Mouse (Mus musculus) lung, postnatal 0 days (tissue): ENCODE results near the gene Ankrd13b. TPM values are rescaled to one million over a fixed set of nuclear protein-coding genes. Genes with fewer than 3 reads are reported as not detected.

ENCODE experiments used
- ATAC-seq: fragments of 200-750 bp; cut with Nextera tagmentation; 2 replicates; pipeline ENCODE4 v1.8.0; 2017; ENCODE audit warnings: moderate library complexity
- DNase-seq: peaks from one replicate; pipeline ENCODE4 v3.0.0-alpha.2; 2016; ENCODE audit warnings: low spot score
- H3K27ac ChIP-seq: fragments of 300-500 bp; sonication (generic); 2 replicates; pipeline ENCODE4 v1.5.1; 2014; ENCODE audit warnings: antibody characterized with exemption, mild to moderate bottlenecking, low read length, mixed read lengths
- H3K27me3 ChIP-seq: fragments of 300-500 bp; sonication (generic); replicated peaks from 2 replicates; pipeline ENCODE4 v1.6.1; 2014; ENCODE audit warnings: low read length, mixed read lengths; ENCODE audit not compliant: insufficient read depth
- H3K36me3 ChIP-seq: fragments of 300-500 bp; sonication (generic); 2 replicates; pipeline ENCODE4 v1.6.1; 2014; ENCODE audit warnings: low read length, mixed read lengths; ENCODE audit not compliant: insufficient read depth
- H3K4me1 ChIP-seq: fragments of 300-500 bp; sonication (generic); 2 replicates; pipeline ENCODE4 v1.6.1; 2014; ENCODE audit warnings: antibody characterized with exemption, low read depth, low read length, mixed read lengths; ENCODE audit not compliant: insufficient read depth
- H3K4me2 ChIP-seq: fragments of 300-500 bp; sonication (generic); replicated peaks from 2 replicates; pipeline ENCODE4 v1.6.1; 2014; ENCODE audit warnings: low read depth, mild to moderate bottlenecking, low read length, moderate library complexity, mixed read lengths
- H3K4me3 ChIP-seq: fragments of 300-500 bp; sonication (generic); 2 replicates; pipeline ENCODE4 v1.5.1; 2014; ENCODE audit warnings: low read depth, low read length
- H3K9ac ChIP-seq: fragments of 300-500 bp; sonication (generic); replicated peaks from 2 replicates; pipeline ENCODE4 v1.6.1; 2014; ENCODE audit warnings: low read depth, mild to moderate bottlenecking
- H3K9me3 ChIP-seq: fragments of 300-500 bp; sonication (generic); 2 replicates; pipeline ENCODE4 v1.6.1; 2016; ENCODE audit warnings: low read length, mixed read lengths
- CTCF ChIP-seq: IDR thresholded peaks from 2 replicates; pipeline ENCODE4 v1.5.1; 2016; ENCODE audit warnings: antibody characterized with exemption, mild to moderate bottlenecking
- EP300 ChIP-seq: IDR thresholded peaks from 2 replicates; pipeline ENCODE4 v1.6.1; 2016; ENCODE audit warnings: antibody characterized with exemption, mild to moderate bottlenecking, control low read depth
- WGBS: fragments of 180-500 bp; shearing (Covaris S2); extraction: QIAGEN DNeasy Blood & Tissue Kit; methylation state at CpG from one replicate; pipeline ENCODE4 v1.1.7; 2014; 5-methylcytosine and 5-hydroxymethylcytosine counted together
- polyA plus RNA-seq: library from polyadenylated mRNA; unstranded; fragments of >200 nt; fragmentation: Nextera tagmentation; extraction: Ambion mirVana; gene quantifications from 2 replicates; pipeline ENCODE4 v1.2.1, GENCODE M21; 2015

Gene Ankrd13b
- polyA plus RNA-seq, 1 experiment from 2014 or later, result 2.2 TPM

- TF ChIP-seq CTCF (peak; percentile 94), EP300 (no peak)
- H3K4me1 ChIP-seq, result peaks cover 5% of the 10 kb centered on the region; the same call in 1 of the 2 replicates
- H3K27ac ChIP-seq, result no peak overlapping the region
- ATAC-seq (peak; percentile 76), DNase-seq (peak; percentile 92)
- H3K4me3 ChIP-seq, result 0 out of 2 replicates have a peak overlapping the region, but pooled peaks have one; percentile 20
- H3K36me3 ChIP-seq, result peaks cover 24% of the 10 kb centered on the region; the same call in 1 of the 2 replicates
- peak overlapping the region; percentile 71 for H3K4me2 ChIP-seq
- H3K9me3 ChIP-seq, result no peaks in the 10 kb centered on the region
- 19% methylated on average over 48 of the region's 49 CpGs for WGBS
- H3K9ac ChIP-seq, result no peak overlapping the region; the same call in 1 of the 2 replicates
- H3K27me3 ChIP-seq, result no peaks in the 10 kb centered on the region
Measured at GRCm38 (mm10) chr11:77508068-77509021, 18.9 kb upstream of the Ankrd13b start.

GRCm38 (mm10) chr11:77507426-77507825 is 17.9 kb upstream of the Ankrd13b start:
- H3K4me3 ChIP-seq, result no peak overlapping the region
- H3K36me3 ChIP-seq, result peaks cover 29% of the 10 kb centered on the region
- ATAC-seq, result no peak
- TF ChIP-seq CTCF (no peak), EP300 (no peak)
- no peak for DNase-seq
- WGBS, result 71% methylated on average over 4 of the region's 4 CpGs
- no peak overlapping the region for H3K27ac ChIP-seq
- no peaks in the 10 kb centered on the region for H3K27me3 ChIP-seq
- no peak overlapping the region for H3K9ac ChIP-seq
- H3K4me1 ChIP-seq, result peaks cover 3% of the 10 kb centered on the region; the same call in 1 of the 2 replicates
- no peak overlapping the region for H3K4me2 ChIP-seq
- no peaks in the 10 kb centered on the region for H3K9me3 ChIP-seq

- Histone ChIP-seq H3K9ac (no peak overlapping the region), H3K27me3 (no peaks in the 10 kb centered on the region), H3K4me1 (no peaks in the 10 kb centered on the region), H3K9me3 (no peaks in the 10 kb centered on the region), H3K27ac (no peak overlapping the region), H3K4me3 (no peak overlapping the region), H3K36me3 (peaks cover 29% of the 10 kb centered on the region), H3K4me2 (no peak overlapping the region)
- no peak for DNase-seq
- 72% methylated on average over 6 of the region's 6 CpGs for WGBS
- ATAC-seq, result no peak
- TF ChIP-seq CTCF (no peak), EP300 (no peak)
Measured at GRCm38 (mm10) chr11:77506941-77507340, 17.5 kb upstream of the Ankrd13b start.

- TF ChIP-seq EP300 (no peak), CTCF (no peak)
- H3K9me3 ChIP-seq, result no peaks in the 10 kb centered on the region
- no peaks in the 10 kb centered on the region for H3K27me3 ChIP-seq
- H3K36me3 ChIP-seq, result peaks cover 29% of the 10 kb centered on the region
- H3K27ac ChIP-seq, result no peak overlapping the region
- no peaks in the 10 kb centered on the region for H3K4me1 ChIP-seq
- ATAC-seq (no peak), DNase-seq (no peak)
- no peak overlapping the region for H3K4me2 ChIP-seq
- H3K9ac ChIP-seq, result no peak overlapping the region
- H3K4me3 ChIP-seq, result no peak overlapping the region
- WGBS, result 82% methylated on average over 14 of the region's 14 CpGs
Measured at GRCm38 (mm10) chr11:77506273-77506672, 16.8 kb upstream of the Ankrd13b start.

GRCm38 (mm10) chr11:77505291-77505980 is 16.0 kb upstream of the Ankrd13b start:
- ATAC-seq, result no peak

GRCm38 (mm10) chr11:77504377-77504776 is 14.9 kb upstream of the Ankrd13b start:
- TF ChIP-seq EP300 (no peak), CTCF (no peak)
- H3K4me3 ChIP-seq, result no peak overlapping the region

More at GRCm38 (mm10) chr11:77505291-77505980, 16.0 kb upstream of the Ankrd13b start:
- TF ChIP-seq EP300 (no peak), CTCF (no peak)
- Histone ChIP-seq H3K36me3 (peaks cover 32% of the 10 kb centered on the region), H3K27me3 (no peaks in the 10 kb centered on the region), H3K4me3 (no peak overlapping the region), H3K9ac (no peak overlapping the region), H3K27ac (no peak overlapping the region), H3K9me3 (no peaks in the 10 kb centered on the region), H3K4me2 (no peak overlapping the region), H3K4me1 (no peaks in the 10 kb centered on the region)
- 86% methylated on average over 21 of the region's 22 CpGs for WGBS
- DNase-seq, result no peak

More at GRCm38 (mm10) chr11:77504377-77504776, 14.9 kb upstream of the Ankrd13b start:
- H3K27ac ChIP-seq, result no peak overlapping the region
- H3K9me3 ChIP-seq, result no peaks in the 10 kb centered on the region
- no peaks in the 10 kb centered on the region for H3K27me3 ChIP-seq
- peaks cover 43% of the 10 kb centered on the region for H3K36me3 ChIP-seq
- H3K4me1 ChIP-seq, result no peaks in the 10 kb centered on the region
- ATAC-seq (no peak), DNase-seq (no peak)
- 95% methylated on average over 19 of the region's 19 CpGs for WGBS
- H3K4me2 ChIP-seq, result no peak overlapping the region
- H3K9ac ChIP-seq, result no peak overlapping the region
